Mouse (Mus musculus): ENCODE data around the gene Mecom. TPM values are rescaled to one million over a fixed set of nuclear protein-coding genes. Genes with fewer than 3 reads are reported as not detected.

Mecom gene
- polyA plus RNA-seq, 1 experiment = not detected

GRCm38 (mm10) chr3:30243776-30244275, 304.0 kb downstream of the Mecom start:
- no peak for TF ChIP-seq GATA1 (IDR thresholded peaks at IDR 0.05; ENCODE audit: low read length)

GRCm38 (mm10) chr3:30239416-30239815, 308.4 kb downstream of the Mecom start:
- no peak for TF ChIP-seq GATA1 (IDR thresholded peaks at IDR 0.05; ENCODE audit: low read length)

GRCm38 (mm10) chr3:30237493-30237892, 310.3 kb downstream of the Mecom start:
- no peak for TF ChIP-seq GATA1 (IDR thresholded peaks at IDR 0.05; ENCODE audit: low read length)

- no peak for TF ChIP-seq GATA1 (IDR thresholded peaks at IDR 0.05; ENCODE audit: low read length)
Measured at GRCm38 (mm10) chr3:30234018-30234417, 313.8 kb downstream of the Mecom start.

GRCm38 (mm10) chr3:30227964-30228670, 319.7 kb downstream of the Mecom start:
- TF ChIP-seq GATA1 (IDR thresholded peaks at IDR 0.05; ENCODE audit: low read length) = no peak

- TF ChIP-seq GATA1 (IDR thresholded peaks at IDR 0.05; ENCODE audit: low read length) = no peak
Measured at GRCm38 (mm10) chr3:30226928-30227370, 320.9 kb downstream of the Mecom start.

GRCm38 (mm10) chr3:30220701-30221412, 327.0 kb downstream of the Mecom start:
- TF ChIP-seq GATA1 (IDR thresholded peaks at IDR 0.05; ENCODE audit: low read length) = no peak

- TF ChIP-seq GATA1 (IDR thresholded peaks at IDR 0.05; ENCODE audit: low read length) = no peak
Measured at GRCm38 (mm10) chr3:30219891-30220290, 327.9 kb downstream of the Mecom start.

- TF ChIP-seq GATA1 (IDR thresholded peaks at IDR 0.05; ENCODE audit: low read length) = no peak
Measured at GRCm38 (mm10) chr3:30219190-30219884, 328.5 kb downstream of the Mecom start.

- TF ChIP-seq GATA1 (IDR thresholded peaks at IDR 0.05; ENCODE audit: low read length) = no peak
Measured at GRCm38 (mm10) chr3:30214607-30215006, 333.2 kb downstream of the Mecom start.

- no peak for TF ChIP-seq GATA1 (IDR thresholded peaks at IDR 0.05; ENCODE audit: low read length)
Measured at GRCm38 (mm10) chr3:30213540-30214170, 334.2 kb downstream of the Mecom start.

- TF ChIP-seq GATA1 (IDR thresholded peaks at IDR 0.05; ENCODE audit: low read length) = no peak
Measured at GRCm38 (mm10) chr3:30212802-30213201, 335.0 kb downstream of the Mecom start.

GRCm38 (mm10) chr3:30209131-30209530, 338.7 kb downstream of the Mecom start:
- TF ChIP-seq GATA1 (IDR thresholded peaks at IDR 0.05; ENCODE audit: low read length) = no peak

- TF ChIP-seq GATA1 (IDR thresholded peaks at IDR 0.05; ENCODE audit: low read length) = no peak
Measured at GRCm38 (mm10) chr3:30207886-30208285, 339.9 kb downstream of the Mecom start.

GRCm38 (mm10) chr3:30207431-30207830, 340.4 kb downstream of the Mecom start:
- no peak for TF ChIP-seq GATA1 (IDR thresholded peaks at IDR 0.05; ENCODE audit: low read length)

- TF ChIP-seq GATA1 (IDR thresholded peaks at IDR 0.05; ENCODE audit: low read length) = no peak
Measured at GRCm38 (mm10) chr3:30206123-30206522, 341.7 kb downstream of the Mecom start.
